Mouse (Mus musculus) midbrain, postnatal 0 days (tissue): ENCODE results near the gene Dnajc6. TPM values are rescaled to one million over a fixed set of nuclear protein-coding genes. Genes with fewer than 3 reads are reported as not detected.

Source experiments
- ATAC-seq: fragments of 200-750 bp; cut with Nextera tagmentation; 2 replicates; pipeline ENCODE4 v1.8.0; 2017; ENCODE audit warnings: moderate number of reproducible peaks, mild to moderate bottlenecking, moderate TSS enrichment, moderate library complexity; ENCODE audit not compliant: low FRiP score
- DNase-seq: peaks from one replicate; pipeline ENCODE4 v3.0.0-alpha.2; 2015; ENCODE audit warnings: low spot score
- H3K27ac ChIP-seq: fragments of 300-500 bp; sonication (generic); 2 replicates; pipeline ENCODE4 v1.5.1; 2014; ENCODE audit warnings: low read depth, mild to moderate bottlenecking, low read length, mixed read lengths
- H3K27me3 ChIP-seq: fragments of 300-500 bp; sonication (generic); 2 replicates; pipeline ENCODE4 v1.6.1; 2014; ENCODE audit warnings: low read length, control low read depth, mixed read lengths; ENCODE audit not compliant: insufficient read depth
- H3K36me3 ChIP-seq: fragments of 300-500 bp; sonication (generic); 2 replicates; pipeline ENCODE4 v1.6.1; 2014; ENCODE audit warnings: low read length, control low read depth, mixed read lengths; ENCODE audit not compliant: insufficient read depth
- H3K4me1 ChIP-seq: fragments of 300-500 bp; sonication (generic); 2 replicates; pipeline ENCODE4 v1.6.1; 2014; ENCODE audit warnings: mild to moderate bottlenecking, control low read depth, antibody characterized with exemption, low read length, mixed read lengths; ENCODE audit not compliant: insufficient read depth
- H3K4me2 ChIP-seq: fragments of 300-500 bp; sonication (generic); 2 replicates; pipeline ENCODE4 v1.6.1; 2014; ENCODE audit warnings: low read depth, mild to moderate bottlenecking, low read length, mixed read lengths; ENCODE audit not compliant: poor library complexity, severe bottlenecking
- H3K4me3 ChIP-seq: fragments of 300-500 bp; sonication (generic); 2 replicates; pipeline ENCODE4 v1.5.1; 2014; ENCODE audit warnings: low read depth, mild to moderate bottlenecking, low read length, moderate library complexity
- H3K9ac ChIP-seq: fragments of 300-500 bp; sonication (generic); replicated peaks from 2 replicates; pipeline ENCODE4 v1.6.1; 2014; ENCODE audit warnings: mild to moderate bottlenecking, low read length, moderate library complexity, mixed read lengths; ENCODE audit not compliant: poor library complexity, severe bottlenecking
- H3K9me3 ChIP-seq: fragments of 300-500 bp; sonication (generic); 2 replicates; pipeline ENCODE4 v1.6.1; 2016; ENCODE audit warnings: low read length, control low read depth
- CTCF ChIP-seq: IDR thresholded peaks from 2 replicates; pipeline ENCODE4 v1.5.1; 2016; ENCODE audit warnings: antibody characterized with exemption, mild to moderate bottlenecking
- WGBS: fragments of 180-500 bp; shearing (Covaris S2); extraction: QIAGEN DNeasy Blood & Tissue Kit; methylation state at CpG from one replicate; pipeline ENCODE4 v1.1.7; 2014; 5-methylcytosine and 5-hydroxymethylcytosine counted together
- polyA plus RNA-seq: library from polyadenylated mRNA; unstranded; fragments of >200 nt; fragmentation: Nextera tagmentation; extraction: Ambion mirVana; gene quantifications from 2 replicates; pipeline ENCODE4 v1.2.1, GENCODE M21; 2015
- total RNA-seq: library from RNA; depleted of rRNA; stranded (reverse); fragments of >200 nt; gene quantifications from 2 replicates; pipeline ENCODE4 v1.2.3, GENCODE M21; 2014

Gene Dnajc6
- total and polyA plus RNA-seq, 2 experiments from 2014 or later, result 79.0 to 225 TPM

DNA sequence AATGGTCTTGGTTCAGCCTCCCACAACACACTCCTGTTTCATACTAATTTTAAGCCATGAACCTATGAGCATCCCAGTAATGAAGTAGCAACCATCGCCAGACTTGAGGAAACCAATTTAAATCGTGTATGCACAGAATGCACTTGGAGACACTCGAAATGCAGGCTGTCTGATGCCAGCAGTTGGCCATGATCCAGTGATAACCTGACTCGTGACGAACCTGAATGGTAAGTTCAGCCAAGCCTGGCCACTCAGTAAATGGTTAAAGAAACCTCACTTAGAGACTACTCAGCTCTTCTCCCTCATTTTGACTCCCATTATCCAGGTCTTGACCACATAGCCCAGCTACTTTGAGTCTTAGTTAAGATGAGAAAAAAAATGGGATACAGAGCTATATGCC is 27.2 kb upstream of the Dnajc6 start:
- no peak for ATAC-seq
- Histone ChIP-seq H3K4me2 (no peak overlapping the region), H3K27me3 (no peaks in the 10 kb centered on the region), H3K27ac (no peak overlapping the region), H3K4me1 (no peaks in the 10 kb centered on the region), H3K9me3 (no peaks in the 10 kb centered on the region), H3K36me3 (no peaks in the 10 kb centered on the region), H3K9ac (no peak overlapping the region), H3K4me3 (no peak overlapping the region)
- WGBS, result 82% methylated on average over 5 of the region's 5 CpGs
- no peak for DNase-seq
- TF ChIP-seq CTCF, result no peak

GRCm38 (mm10) chr4:101470543-101470942 is 25.9 kb upstream of the Dnajc6 start:
- Histone ChIP-seq H3K27ac (no peak overlapping the region), H3K4me2 (no peak overlapping the region), H3K9ac (no peak overlapping the region), H3K9me3 (no peaks in the 10 kb centered on the region), H3K36me3 (no peaks in the 10 kb centered on the region), H3K27me3 (no peaks in the 10 kb centered on the region), H3K4me1 (no peaks in the 10 kb centered on the region), H3K4me3 (no peak overlapping the region)
- DNase-seq (no peak), ATAC-seq (no peak)
- peak; percentile 53 for TF ChIP-seq CTCF
- WGBS, result 69% methylated on average over 5 of the region's 5 CpGs

DNA sequence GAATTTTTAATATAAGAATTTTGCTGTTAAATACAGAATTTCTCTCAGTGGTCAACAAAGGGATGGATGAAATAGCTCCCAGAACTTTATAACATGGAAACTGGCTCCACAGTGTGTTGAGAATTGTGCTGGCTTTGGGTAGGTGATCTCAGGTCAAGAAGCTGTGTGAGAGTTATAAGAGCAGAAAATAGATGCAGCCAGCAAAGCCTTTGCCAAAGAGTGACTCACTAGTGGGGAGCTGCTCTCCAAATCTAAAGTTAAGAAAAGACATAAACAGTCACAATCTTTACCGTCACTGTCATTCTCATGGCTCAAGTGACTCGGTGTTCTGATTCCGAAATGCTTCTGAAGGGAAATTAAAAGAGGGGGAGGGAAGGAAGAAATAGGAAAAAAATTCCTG is 23.7 kb upstream of the Dnajc6 start:
- no peak for DNase-seq
- no peaks in the 10 kb centered on the region for H3K36me3 ChIP-seq
- H3K4me1 ChIP-seq, result no peaks in the 10 kb centered on the region
- no peaks in the 10 kb centered on the region for H3K9me3 ChIP-seq
- no peak overlapping the region for H3K4me3 ChIP-seq
- no peaks in the 10 kb centered on the region for H3K27me3 ChIP-seq
- TF ChIP-seq CTCF, result no peak
- ATAC-seq, result no peak
- H3K27ac ChIP-seq, result no peak overlapping the region
- no peak overlapping the region for H3K4me2 ChIP-seq
- WGBS, result 96% methylated on average over 3 of the region's 3 CpGs
- no peak overlapping the region for H3K9ac ChIP-seq

DNA sequence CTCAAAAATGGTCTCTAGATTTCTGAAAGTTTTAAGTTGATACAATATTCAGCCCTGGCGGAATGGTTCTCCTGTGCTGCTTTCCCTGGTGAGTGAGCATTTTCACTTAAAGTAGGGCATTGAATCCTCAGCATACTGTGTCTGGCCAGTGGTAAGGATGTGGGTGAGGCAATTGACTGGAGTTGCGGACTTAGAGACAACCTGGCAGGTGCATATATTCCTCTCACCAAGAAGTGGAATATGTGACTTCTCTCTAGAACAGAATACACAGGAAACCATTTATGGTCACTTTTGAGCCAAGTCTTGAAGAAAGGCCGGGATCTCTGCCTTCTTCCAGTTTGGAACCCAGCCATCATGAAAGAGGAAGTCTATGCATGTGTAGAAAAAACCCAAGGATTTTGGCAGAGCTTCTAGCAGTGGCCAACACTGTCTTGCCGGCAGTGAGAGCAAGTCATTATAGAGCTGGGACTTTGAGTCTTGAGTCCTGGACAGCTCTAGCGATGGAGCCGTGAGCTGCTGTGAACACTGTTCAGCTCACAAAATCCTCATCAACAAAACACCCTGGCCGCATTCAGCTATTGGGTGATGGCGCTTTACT is 6.0 kb upstream of the Dnajc6 start:
- Histone ChIP-seq H3K36me3 (no peaks in the 10 kb centered on the region), H3K27me3 (no peaks in the 10 kb centered on the region), H3K4me1 (no peaks in the 10 kb centered on the region), H3K4me2 (no peak overlapping the region), H3K4me3 (no peak overlapping the region), H3K27ac (no peak overlapping the region), H3K9me3 (no peaks in the 10 kb centered on the region), H3K9ac (no peak overlapping the region)
- WGBS, result 83% methylated on average over 8 of the region's 8 CpGs
- ATAC-seq, result no peak
- no peak for TF ChIP-seq CTCF
- peak; percentile 30 for DNase-seq

DNA sequence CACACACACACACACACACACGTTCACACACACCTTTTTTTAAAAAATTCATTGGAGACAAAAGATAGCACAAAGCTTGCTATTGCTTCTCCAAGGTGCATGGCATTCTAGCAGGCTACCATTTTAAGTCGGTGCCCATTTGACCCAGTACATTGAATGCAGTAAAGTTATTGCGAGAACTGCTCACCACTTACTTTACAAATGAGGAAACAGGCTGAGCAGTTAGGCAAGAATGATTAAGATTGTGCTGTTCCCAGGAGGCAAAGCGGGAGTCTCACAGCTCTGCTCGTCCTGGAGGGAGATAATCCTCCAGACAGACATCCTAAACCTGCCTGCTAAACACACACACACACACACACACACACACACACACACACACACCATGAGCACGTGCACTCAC is 4.7 kb upstream of the Dnajc6 start:
- TF ChIP-seq CTCF, result no peak
- Histone ChIP-seq H3K4me3 (no peak overlapping the region), H3K9ac (no peak overlapping the region), H3K9me3 (no peaks in the 10 kb centered on the region), H3K4me2 (no peak overlapping the region), H3K27ac (no peak overlapping the region), H3K27me3 (no peaks in the 10 kb centered on the region), H3K36me3 (no peaks in the 10 kb centered on the region), H3K4me1 (no peaks in the 10 kb centered on the region)
- 64% methylated on average over 6 of the region's 6 CpGs for WGBS
- DNase-seq (no peak), ATAC-seq (no peak)

- Histone ChIP-seq H3K4me1 (no peaks in the 10 kb centered on the region), H3K4me2 (no peak overlapping the region), H3K9me3 (no peaks in the 10 kb centered on the region), H3K36me3 (no peaks in the 10 kb centered on the region), H3K4me3 (no peak overlapping the region), H3K27me3 (no peaks in the 10 kb centered on the region), H3K9ac (no peak overlapping the region), H3K27ac (no peak overlapping the region)
- ATAC-seq (no peak), DNase-seq (peak; percentile 23)
- no peak for TF ChIP-seq CTCF
These were observed 2.7 kb upstream of the Dnajc6 start for GRCm38 (mm10) chr4:101493611-101494197.
